Mouse (Mus musculus): ENCODE data around the gene Ercc4.
"Not testable (repeated sequence)": the region's sequence is repeated elsewhere in the genome, so short reads cannot be mapped to it uniquely, and the experiment has no call there.

Ercc4 gene

DNA sequence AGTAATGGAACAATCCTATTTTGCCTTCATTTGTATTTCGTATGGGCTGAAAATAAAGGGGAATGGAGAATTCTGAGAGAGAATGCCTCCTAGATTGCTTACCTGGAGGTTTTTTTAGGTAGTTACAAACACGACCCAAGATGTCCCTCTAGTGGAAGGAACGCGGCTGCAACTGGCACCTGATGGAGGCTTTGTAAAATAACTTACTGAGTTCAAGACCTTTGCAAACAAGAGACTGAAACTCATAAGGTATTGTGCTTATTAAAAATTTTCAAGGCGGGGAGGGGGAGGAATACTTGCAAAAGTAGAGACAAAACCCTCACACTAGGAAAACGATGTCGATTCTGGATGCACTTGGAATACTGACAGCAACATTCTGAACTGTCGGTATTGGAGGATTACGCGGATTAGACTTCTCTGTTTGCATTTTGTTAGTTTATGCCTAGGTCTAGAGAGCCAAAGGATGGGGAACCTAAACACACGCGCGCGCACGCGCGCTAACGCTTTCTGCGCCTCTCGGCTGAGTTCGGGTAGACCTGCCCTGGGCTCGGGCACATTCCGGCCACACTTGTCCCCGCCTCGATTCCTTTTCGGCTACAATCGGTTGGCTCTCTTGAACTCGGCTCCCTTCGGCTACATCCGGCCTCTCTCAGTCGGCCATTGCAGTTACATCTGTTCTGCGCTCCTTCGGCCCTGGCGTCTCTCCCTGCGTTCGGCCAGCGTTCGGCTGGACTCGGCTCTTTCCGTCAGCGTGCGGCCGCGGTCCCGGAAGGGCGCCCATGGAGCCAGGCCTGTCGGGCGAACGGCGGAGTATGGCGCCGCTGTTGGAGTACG lies at the start of gene Ercc4:
TSS of gene Ercc4 (plus strand) at position 529 of the 834 bp plus-strand sequence.
- DNase-seq, result peak; percentile 98 to 99

DNA sequence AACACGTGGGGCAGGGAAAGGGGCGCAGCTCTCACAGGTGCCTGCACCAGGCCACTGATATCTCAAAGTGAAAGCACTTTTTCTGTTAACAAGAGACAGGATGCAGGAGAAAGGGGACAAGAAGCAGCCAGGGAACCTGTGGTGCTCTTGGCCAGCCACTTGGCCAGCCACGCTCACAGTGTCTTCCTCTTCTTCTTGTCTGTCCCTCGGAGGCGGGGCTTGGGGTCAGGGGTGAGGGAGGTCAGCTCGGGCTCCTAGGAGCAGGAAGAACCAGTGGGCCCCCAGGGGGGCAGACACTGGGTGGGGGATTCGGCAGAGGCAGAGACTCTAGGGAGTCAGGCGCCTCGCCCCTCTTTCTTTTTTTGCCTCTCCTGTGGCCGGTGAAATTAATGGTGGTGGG lies 48.4 kb upstream of the Ercc4 start:
- peak in 1 of 2 experiments; percentile 8 for DNase-seq

DNA sequence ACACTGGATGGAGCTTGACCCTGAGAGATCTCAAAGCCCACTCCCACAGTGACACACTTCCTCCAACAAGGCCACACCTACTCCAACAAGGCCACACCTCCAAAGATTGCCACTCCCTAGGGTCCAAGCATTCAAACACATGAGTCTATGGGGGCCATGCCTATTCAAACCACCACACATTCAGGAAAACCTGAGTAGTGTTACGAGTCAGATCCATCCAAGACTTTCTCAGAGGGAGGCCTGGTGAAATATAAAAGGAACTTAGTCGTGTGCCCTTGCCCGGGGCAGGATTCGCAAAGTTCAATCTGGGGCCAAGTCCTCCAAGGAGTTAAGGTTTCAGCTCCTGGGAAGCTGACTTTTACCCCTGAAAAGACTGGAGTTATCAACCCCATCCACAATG lies 35.3 kb upstream of the Ercc4 start:
- DNase-seq, result no peak

DNA sequence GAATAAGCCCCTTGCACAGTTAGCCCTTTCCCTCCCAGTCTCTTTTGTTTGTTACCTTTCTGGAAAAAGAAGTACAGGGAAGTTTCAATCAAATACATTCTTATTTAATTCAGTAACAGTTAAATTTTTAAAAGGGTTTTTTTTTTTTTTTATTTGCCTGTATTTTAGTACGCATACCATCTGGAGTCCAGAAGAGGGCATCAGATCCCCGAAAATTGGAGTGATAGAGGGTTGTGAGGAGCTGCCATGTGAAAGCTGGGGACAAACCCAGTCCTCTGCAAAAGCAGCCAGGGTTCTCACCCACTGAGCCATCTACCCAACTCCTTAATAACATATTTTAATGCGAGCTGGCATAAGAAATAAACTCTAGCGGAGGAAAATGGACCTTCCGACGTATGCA lies 29.3 kb upstream of the Ercc4 start:
- peak; percentile 7 to 14 for DNase-seq

DNA sequence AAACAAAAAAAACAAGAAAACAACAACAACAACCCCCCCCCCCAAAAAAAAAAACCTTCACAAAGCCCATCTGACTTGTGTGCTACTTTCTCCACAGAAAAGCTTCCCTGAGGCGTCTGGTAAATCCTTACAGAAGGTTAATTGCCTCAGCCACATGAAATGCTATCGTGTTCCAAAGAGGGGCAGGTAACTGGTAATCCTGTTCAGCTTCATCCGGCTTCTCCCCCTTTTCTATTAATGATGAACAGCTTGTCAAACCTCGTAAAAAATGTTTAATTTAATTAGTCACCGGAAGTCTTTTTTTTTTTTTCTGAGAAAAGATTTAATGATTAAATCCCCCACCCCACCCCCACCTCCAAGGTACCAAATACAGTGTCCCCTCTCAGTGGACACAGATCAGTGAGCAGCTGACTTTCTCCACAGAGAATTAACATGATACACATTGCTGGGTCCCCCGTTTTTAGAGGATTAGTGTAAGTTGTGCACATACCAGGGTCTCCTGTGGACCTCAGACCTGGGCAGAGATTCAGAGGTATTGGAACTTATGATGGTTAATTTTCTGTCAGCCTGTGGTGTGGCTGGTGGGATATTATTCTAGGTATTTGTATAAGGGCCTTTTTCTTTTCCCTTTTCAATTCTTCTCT lies 26.2 kb upstream of the Ercc4 start:
- no peak for DNase-seq

DNA sequence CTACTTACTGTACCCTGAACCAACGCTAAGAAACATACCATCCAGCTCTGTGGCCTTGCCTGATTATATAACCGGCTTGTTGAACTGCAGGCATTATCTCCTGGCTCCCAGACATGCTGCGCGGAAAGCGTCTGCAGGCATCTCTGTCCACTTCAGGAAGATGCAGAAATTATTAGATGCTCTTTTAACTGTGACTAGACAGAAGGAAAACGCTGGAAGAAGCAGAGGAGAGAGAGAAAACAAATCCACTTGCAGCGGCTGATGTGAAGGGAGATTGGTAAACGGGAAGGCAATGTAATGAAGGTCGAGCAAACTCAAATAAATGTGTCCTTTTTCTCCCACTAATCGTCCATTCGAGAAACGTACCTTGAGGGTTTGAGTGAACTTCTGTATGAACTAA lies 1.1 kb upstream of the Ercc4 start:
- DNase-seq, result no peak

DNA sequence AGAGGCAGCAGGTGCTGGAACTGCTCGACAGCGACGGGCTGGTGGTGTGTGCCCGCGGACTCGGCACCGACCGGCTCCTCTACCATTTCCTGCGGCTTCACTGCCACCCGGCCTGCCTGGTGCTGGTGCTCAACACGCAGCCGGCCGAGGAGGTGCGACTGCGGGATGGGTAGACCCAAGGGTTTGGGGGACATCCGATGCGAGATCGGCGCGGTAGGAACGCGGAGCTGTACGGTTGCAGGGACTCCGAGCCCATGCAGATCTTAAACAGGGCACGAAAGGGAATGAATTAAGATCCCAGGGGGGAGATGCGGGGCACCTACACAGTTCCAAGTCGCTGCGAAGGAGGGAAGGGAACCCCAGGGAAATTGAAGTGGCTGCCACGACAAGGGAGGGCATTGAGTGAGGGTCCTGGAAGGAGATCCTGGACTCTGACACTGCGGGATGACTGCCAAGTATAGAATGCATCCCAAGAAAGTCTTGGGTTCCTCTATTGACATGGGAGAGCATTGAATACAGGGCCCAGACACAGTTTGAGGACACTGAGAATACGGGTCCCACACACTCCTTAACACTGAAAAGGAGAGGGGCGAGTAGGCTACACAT lies 609 bp downstream of the Ercc4 start:
- DNase-seq, result no peak

DNA sequence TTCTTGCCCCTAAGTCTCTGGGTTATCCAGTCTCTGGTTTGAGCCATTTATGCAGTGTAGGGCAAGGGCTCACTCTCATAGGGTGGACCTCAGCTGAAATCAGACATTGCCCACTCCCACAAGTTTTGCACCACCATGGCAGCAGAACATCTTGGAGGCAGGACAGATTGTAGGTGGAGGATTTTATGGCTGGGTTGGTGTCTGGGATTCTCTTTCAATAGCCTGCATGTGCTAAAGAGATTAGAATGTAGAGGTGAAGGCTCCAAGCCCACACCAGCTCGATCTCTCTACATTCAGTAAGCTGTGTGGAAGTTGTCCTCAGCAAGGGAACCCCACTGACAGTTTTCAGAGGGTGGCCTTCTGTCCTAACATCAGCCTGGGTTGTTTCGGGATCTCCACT lies 5.3 kb downstream of the Ercc4 start:
- DNase-seq, result no peak

DNA sequence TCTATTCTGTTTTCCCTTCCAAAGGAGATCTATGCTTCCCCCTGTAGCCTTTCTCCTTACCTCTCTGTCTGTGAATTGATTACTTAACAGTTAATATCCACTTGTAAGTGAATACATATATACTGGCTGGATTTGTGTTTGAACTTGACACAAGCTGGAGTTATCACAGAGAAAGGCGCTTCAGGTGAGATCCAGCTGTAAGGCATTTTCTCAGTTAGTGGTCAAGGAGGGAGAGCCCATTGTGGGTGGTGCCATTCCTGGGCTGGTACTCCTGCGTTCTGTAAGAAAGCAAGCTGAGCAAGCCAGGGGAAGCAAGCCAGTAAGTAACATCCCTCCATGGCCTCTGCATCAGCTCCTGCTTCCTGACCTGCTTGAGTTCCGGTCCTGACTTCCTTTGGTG lies 6.0 kb downstream of the Ercc4 start:
- DNase-seq, result not testable (repeated sequence)

DNA sequence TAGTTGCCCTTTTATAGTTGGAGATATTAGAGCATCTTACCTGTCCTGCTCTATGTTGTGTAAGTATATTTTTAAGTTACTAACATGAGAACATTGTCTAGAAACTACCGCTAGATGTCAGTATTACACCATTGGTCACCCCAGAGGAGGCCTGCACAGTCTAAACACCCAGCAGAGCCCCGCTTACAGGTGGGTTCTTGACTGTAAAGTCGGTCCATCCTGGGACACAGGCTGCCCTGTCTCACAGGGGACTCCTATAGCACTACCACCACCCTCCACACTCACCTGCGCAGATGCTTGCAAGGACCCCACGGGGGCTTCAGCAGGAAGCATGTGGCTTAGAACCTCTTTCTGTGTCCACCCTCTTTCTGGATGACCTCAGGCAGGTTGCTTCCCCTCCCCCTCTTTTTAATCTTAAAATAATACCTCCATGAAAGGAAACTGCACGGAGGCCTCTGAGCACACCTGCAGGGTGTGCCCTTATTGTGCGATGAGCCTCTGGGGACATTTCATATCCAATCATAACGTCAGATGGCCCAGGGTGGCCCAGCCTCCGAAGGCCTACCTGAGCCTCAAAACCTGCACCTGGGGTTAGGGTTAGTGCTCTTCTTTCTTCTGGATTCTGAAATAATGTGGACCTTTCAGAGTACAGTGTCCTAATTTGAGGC lies 7.9 kb downstream of the Ercc4 start:
- DNase-seq, result peak; percentile 70 to 80

DNA sequence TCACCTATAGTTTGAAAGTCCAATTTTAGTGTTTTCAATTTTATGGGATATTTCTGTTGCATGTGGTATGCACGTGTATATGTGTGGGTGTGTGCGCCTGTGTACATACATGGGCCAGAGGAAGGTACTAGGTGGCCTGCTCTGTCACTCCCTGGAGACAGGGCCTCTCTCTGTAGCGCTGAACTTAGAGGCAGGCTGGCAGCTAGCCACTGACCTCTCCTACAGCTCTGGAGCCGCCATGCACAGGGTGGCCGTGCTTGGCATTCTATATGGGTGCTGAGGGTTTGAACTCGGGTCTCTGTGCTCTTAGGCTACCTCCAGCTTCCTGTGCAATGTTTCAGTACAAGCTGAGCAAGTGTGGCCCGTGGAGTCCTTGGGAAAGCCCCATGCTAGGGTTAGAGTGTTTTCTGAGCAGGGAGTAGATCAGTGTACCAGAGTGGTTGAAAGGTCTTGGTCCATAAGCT lies 8.5 kb downstream of the Ercc4 start:
- peak in 1 of 2 experiments; percentile 11 for DNase-seq

DNA sequence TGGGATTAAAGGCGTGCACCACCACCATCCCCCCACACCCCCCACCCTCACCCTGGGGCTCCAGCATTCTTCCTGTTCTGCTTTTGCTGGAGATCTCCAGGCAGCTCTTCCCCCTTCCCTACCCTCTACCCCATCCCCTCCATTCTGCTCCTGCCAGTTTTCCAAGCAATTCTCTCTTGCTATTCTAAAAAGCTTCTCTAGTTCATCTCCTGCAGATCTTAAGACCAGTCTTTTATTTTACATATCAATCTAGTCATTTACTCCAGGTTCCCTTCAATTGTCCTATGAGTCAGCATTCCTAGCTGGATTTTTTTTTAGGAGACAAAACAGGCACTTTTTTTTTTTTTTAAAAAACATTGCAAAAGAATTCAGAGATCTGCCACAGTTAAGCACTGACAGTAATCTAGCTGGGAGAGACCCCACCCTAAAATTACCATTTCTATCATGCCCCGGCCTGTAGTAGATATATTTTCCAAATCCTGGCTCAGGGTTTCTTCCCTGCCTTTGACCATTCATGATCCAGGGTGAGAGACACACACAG lies 9.3 kb downstream of the Ercc4 start:
- no peak for DNase-seq

DNA sequence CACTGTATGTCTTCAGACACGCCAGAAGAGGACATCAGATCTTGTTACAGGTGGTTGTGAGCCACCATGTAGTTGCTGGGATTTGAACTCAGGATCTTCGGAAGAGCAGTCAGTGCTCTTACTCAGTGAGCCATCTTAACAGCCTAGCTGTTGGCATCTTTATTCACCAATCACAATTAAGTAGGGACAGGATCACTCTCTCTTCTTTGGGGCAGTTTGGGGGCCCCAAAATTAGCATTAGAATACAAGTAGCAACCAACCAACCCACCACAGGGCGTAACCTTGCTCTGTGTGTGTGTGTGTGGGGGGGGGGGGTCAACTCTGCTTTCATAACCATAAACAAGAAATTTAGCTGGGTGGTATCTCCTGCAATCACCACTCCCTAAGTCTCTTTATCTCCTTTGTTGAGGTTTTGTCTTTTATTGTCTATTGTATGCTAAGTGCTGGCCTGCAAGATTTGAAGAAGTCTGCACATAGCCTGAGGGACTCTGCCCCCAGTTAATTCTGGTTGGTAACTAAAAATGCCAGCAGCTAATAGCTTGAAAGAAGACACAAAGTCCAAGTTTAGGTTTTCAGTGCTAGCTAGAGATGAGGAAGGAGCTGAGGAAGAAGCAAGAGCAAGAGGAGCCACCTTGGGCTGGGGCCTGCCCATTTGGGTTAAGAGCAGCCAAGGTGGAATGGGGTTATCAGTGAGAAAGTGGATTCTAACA lies 10.3 kb downstream of the Ercc4 start:
- DNase-seq, result no peak

DNA sequence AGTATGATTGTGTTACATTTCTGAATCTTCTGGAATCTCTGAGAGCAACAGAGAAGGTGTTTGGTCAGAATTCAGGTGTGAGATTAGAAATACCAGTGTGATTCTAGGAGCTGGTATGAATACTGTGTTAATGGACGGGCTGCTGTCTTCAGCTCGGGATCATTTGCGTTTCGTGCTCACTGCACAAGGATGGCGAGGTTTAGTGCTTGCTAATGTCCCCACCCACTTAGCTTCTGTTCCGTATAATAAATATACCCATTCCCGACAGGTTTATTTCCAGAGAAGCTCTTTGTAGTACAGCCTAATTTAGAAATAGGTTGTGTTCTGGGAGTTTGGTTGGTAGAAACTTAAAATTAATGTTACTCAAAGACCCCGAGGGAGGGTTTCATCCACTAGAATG lies 15.9 kb downstream of the Ercc4 start:
- DNase-seq, result no peak

DNA sequence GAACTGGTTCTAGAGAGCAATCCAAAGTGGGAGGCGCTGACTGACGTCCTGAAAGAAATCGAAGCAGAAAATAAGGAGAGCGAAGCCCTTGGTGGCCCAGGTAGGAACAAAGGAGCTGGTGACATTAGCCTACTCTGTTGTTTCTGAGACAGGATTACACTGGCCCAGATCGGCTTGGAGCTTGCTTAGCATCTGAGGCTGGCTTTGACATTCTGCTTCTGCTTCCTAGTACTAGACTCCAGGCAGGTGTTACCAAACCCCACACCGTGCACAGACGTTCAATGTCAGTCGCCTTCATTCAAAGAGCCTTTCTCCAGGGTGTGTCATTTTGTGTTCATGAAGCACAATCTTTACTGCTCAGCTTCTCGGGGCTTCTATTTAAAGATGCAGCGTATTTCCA lies 18.1 kb downstream of the Ercc4 start:
- DNase-seq, result no peak

DNA sequence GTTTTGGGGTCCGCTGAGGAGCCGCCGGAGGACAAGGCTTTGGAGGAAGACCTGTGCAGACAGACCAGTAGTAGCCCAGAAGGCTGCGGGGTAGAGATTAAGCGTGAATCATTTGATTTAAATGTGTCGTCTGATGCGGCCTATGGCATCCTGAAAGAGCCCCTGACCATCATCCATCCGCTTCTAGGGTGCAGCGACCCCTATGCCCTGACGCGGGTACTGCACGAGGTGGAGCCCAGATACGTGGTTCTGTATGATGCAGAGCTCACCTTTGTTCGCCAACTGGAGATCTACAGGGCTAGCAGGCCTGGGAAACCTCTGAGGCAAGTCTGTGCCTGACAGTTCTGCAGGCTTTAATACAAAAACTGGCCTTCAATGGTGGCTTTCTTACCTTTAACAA lies 20.9 kb downstream of the Ercc4 start:
- peak; percentile 71 to 82 for DNase-seq

DNA sequence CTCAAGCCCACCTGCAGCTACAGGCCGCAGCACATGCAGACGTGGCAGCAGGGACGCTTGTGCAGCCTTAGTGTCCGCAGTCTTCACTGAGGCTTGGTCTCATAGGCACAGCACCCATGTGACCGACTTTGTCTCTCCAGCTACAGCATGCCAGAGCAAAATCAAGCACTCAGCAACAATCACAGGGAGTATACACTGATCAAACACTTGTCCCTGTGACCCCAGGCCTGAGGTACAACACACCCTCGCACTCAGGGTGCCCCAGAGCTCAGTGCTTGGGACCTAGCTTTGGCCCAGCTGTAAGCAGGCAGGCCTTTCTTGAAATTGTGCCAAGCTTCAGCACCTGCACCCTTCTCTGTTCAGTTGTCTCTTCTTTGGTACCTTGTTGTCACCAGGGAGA lies 31.7 kb downstream of the Ercc4 start:
- DNase-seq, result no peak

DNA sequence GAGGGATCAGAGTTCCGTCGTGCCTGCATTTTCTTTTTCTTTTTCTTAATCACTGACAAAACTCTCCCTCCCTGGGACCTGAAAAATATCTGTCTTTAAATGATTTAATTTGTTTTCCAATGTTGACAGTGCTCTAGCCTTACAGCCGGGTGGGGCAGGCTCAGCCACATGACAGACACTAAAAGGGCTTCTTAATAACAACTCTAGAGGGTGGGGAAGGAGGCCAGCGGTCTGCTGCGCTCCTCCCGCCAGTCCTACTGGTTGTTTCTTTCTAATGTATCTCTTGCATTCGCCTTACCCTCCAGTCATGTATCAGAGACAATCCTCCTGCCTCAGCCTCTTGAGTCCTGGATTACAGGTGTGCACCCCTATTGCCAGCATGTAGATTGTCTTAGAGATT lies 34.4 kb downstream of the Ercc4 start:
- DNase-seq, result no peak

DNA sequence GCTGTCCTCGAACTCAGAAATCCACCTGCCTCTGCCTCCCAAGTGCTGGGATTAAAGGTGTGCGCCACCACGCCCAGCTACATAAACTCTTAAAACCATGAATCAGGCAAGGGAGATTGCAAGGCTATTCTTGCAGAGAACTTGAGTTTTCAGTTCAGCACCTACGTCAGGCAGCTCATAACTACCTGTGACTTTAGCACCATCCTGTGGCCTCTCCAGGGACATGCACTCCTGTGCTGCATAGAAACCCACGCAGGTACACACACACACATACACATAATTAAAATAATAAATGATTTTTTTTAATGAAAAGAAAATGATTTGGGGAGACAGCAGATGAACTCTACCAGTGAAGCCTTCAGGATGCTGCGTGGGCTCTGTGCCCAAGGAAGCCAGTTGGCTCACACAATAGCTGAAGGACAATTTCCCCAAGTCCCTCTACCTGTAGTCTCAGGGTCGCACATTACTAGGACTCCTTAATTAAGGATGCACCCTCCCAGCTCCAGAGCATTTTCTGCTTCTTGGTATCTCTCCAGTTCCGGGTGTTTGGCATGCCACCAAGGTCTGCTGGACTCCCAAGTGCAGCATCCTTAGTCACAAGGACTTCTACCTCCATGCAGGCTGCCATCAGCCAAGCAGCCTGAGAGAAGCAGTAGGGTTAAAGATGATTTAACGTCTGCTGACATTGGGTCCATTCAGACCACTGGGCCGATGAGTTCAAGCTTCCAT lies 35.4 kb downstream of the Ercc4 start:
- DNase-seq, result peak; percentile 25 to 29

DNA sequence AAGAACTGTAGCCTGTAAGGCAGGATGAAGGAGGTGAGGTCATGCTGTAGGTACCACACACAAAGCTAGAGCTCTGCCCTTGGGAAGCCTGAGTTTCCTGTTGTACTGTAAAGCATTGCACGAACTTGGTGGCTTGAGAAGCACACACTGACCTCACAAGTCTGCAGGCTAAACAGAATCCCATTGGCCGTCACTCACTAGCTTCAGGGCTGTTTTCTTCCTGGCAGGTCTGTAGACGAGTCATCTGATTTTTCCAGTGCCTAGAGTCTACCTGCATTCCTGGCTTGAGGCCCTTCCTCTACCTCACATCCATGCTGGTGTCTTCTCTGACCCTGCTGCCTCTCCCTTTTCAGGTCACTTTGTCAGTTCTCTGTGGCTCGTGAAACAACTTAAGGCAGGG lies 36.7 kb downstream of the Ercc4 start:
- DNase-seq, result no peak

DNA sequence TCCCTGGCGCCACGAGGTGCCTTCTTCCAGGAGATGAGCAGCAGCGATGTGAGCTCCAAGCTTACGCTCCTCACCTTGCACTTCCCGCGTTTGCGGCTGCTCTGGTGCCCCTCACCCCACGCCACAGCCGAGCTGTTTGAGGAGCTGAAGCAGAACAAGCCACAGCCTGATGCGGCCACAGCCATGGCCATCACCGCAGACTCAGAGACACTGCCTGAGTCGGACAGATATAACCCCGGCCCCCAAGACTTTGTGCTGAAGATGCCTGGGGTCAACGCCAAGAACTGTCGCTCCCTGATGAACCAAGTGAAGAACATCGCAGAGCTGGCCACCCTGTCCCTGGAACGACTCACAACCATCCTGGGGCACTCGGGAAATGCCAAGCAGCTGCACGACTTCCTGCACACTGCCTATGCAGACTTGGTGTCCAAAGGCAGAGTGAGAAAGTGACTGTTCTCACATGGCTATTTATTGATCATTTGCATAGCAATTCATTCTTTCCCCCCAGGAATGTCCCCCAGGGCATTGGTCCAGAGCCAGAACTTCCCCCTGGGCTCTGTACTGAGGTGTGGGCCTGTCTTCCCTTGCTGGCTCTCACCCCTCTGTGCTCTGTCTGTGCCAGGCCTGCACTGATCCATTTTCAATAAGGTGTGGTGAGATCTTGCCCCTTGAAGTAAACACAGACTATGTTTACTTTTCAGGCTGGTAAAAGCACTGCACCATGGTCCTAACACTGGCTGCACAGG lies 38.5 kb downstream of the Ercc4 start:
- DNase-seq, result no peak

Data from cerebellum, postnatal 10 days (tissue).